Mouse (Mus musculus) cerebellum, adult 9-10 months (tissue): Measurements from ENCODE around the gene Vmn2r107.

Experiments used
- DNase-seq: peaks from one replicate; pipeline ENCODE4 v3.0.0; 2022

The Vmn2r107 gene

GRCm38 (mm10) chr17:20344942-20345341 is at the start of gene Vmn2r107:
TSS of gene Vmn2r107 (plus strand) at chr17:20345242.
- DNase-seq, result no peak

DNA sequence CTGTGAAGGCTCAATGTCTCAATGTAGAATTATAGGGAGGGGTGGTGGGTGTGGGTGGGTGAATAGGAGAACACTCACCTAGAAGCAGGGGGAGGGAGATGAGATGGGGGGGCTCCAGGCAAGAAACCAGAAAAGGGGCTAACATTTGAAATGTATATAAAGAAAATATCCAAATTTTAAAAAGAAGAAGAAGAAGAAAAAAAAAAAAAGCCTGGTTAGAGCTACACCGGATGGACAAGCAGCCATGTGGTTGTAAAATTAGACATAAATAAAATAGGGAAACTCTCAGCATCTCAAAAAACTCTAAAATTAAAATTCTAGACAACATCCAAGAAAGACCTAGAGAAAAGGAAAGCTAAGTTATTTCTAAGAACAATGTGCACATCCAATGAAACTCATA is 39.3 kb upstream of the Vmn2r107 start:
- no peak for DNase-seq

- no peak for DNase-seq
Observed at GRCm38 (mm10) chr17:20399105-20399504, 54.1 kb downstream of the Vmn2r107 start.

GRCm38 (mm10) chr17:20413846-20414245 is 68.8 kb downstream of the Vmn2r107 start, which contains the start of gene Vmn1r224:
TSS of gene Vmn1r224 (plus strand) at chr17:20414146.
- DNase-seq, result no peak
